Mouse (Mus musculus) embryonic facial prominence, embryonic 11.5 days (tissue): ENCODE measurements around the gene Prl3c1. TPM values are rescaled to one million over a fixed set of nuclear protein-coding genes. Genes with fewer than 3 reads are reported as not detected.
"Not testable (repeated sequence)": the region's sequence is repeated elsewhere in the genome, so short reads cannot be mapped to it uniquely, and the experiment has no call there.

ENCODE experiments used
- ATAC-seq: fragments of 200-750 bp; cut with Nextera tagmentation; replicated peaks from 2 replicates; pipeline ENCODE4 v1.8.0; 2017; ENCODE audit warnings: low read depth; ENCODE audit not compliant: insufficient number of reproducible peaks, low FRiP score, low TSS enrichment
- DNase-seq: peaks from one replicate; pipeline ENCODE4 v3.0.0-alpha.2; 2015; ENCODE audit warnings: low spot score
- H3K27ac ChIP-seq: fragments of 300-500 bp; sonication (generic); replicated peaks from 2 replicates; pipeline ENCODE4 v1.5.1; 2014; ENCODE audit warnings: mild to moderate bottlenecking, low read depth, low read length, control low read depth
- H3K27me3 ChIP-seq: fragments of 300-500 bp; sonication (generic); 2 replicates; pipeline ENCODE4 v1.6.1; 2014; ENCODE audit warnings: mild to moderate bottlenecking, low read length, moderate library complexity, mixed read lengths; ENCODE audit not compliant: control insufficient read depth, insufficient read depth
- H3K36me3 ChIP-seq: fragments of 300-500 bp; sonication (generic); replicated peaks from 2 replicates; pipeline ENCODE4 v1.6.1; 2014; ENCODE audit warnings: low read depth, mild to moderate bottlenecking, low read length, moderate library complexity, mixed read lengths; ENCODE audit not compliant: control insufficient read depth, insufficient read depth
- H3K4me1 ChIP-seq: fragments of 300-500 bp; sonication (generic); 2 replicates; pipeline ENCODE4 v1.6.1; 2014; ENCODE audit warnings: low read length, mixed read lengths; ENCODE audit not compliant: control insufficient read depth, insufficient read depth
- H3K4me2 ChIP-seq: fragments of 300-500 bp; sonication (generic); 2 replicates; pipeline ENCODE4 v1.6.1; 2014; ENCODE audit warnings: low read depth, mild to moderate bottlenecking, control low read depth, low read length, moderate library complexity
- H3K4me3 ChIP-seq: fragments of 300-500 bp; sonication (generic); 2 replicates; pipeline ENCODE4 v1.5.1; 2014; ENCODE audit warnings: low read depth, low read length, control low read depth
- H3K9ac ChIP-seq: fragments of 300-500 bp; sonication (generic); replicated peaks from 2 replicates; pipeline ENCODE4 v1.6.1; 2014; ENCODE audit warnings: mild to moderate bottlenecking, control low read depth, low read length
- H3K9me3 ChIP-seq: fragments of 300-500 bp; sonication (generic); replicated peaks from 2 replicates; pipeline ENCODE4 v1.6.1; 2016; ENCODE audit warnings: mild to moderate bottlenecking, low read length, inconsistent platforms, mixed read lengths; ENCODE audit not compliant: control insufficient read depth
- WGBS: fragments of 180-500 bp; shearing (Covaris S2); extraction: QIAGEN DNeasy Blood & Tissue Kit; methylation state at CpG from one replicate; pipeline ENCODE4 v1.1.7; 2014; 5-methylcytosine and 5-hydroxymethylcytosine counted together
- polyA plus RNA-seq: library from polyadenylated mRNA; unstranded; fragments of >200 nt; fragmentation: Nextera tagmentation; extraction: Ambion mirVana; gene quantifications from 2 replicates; pipeline ENCODE4 v1.2.1, GENCODE M21; 2014

The Prl3c1 gene
- polyA plus RNA-seq: not detected in 2 replicates

- DNase-seq: no peak
- Histone ChIP-seq H3K27me3 (no peaks in the 10 kb centered on the region), H3K36me3 (no peaks in the 10 kb centered on the region), H3K4me2 (no peak within 1 kb of the TSS), H3K9me3 (no peaks in the 10 kb centered on the region), H3K27ac (no peak within 1 kb of the TSS), H3K4me1 (no peaks in the 10 kb centered on the region), H3K9ac (no peak within 1 kb of the TSS), H3K4me3 (no peak within 1 kb of the TSS)
- no peak for ATAC-seq
- 86% methylated on average over 1 of the region's 1 CpGs for WGBS
Observed at GRCm38 (mm10) chr13:27196359-27196758, at the start of gene Prl3c1. Gene Prl3c1 (plus strand): TSS chr13:27196659.

- Histone ChIP-seq H3K4me2 (no peak overlapping the region), H3K4me1 (no peaks in the 10 kb centered on the region), H3K27me3 (no peaks in the 10 kb centered on the region), H3K9me3 (no peaks in the 10 kb centered on the region), H3K27ac (no peak overlapping the region), H3K9ac (no peak overlapping the region), H3K4me3 (no peak overlapping the region), H3K36me3 (no peaks in the 10 kb centered on the region)
- DNase-seq (no peak), ATAC-seq (no peak)
- 60% methylated on average over 1 of the region's 1 CpGs for WGBS
Observed at GRCm38 (mm10) chr13:27148264-27148663, 48.2 kb upstream of the Prl3c1 start.

- WGBS: 87% methylated on average over 3 of the region's 3 CpGs
- not testable (repeated sequence) for H3K27ac ChIP-seq, H3K4me3 ChIP-seq, ATAC-seq, H3K4me2 ChIP-seq, H3K27me3 ChIP-seq, H3K36me3 ChIP-seq, DNase-seq, H3K4me1 ChIP-seq, H3K9ac ChIP-seq, H3K9me3 ChIP-seq
Observed at GRCm38 (mm10) chr13:27156490-27156889, 40.0 kb upstream of the Prl3c1 start, which contains the start of gene Prl3d3. Gene Prl3d3 (plus strand): TSS chr13:27156790.

GRCm38 (mm10) chr13:27241547-27241946 is 45.1 kb downstream of the Prl3c1 start, which contains the start of gene Prl3b1:
Gene Prl3b1 (plus strand): TSS chr13:27241847.
- H3K4me2 ChIP-seq: no peak within 1 kb of the TSS
- 96% methylated on average over 1 of the region's 1 CpGs for WGBS
- H3K4me1 ChIP-seq: no peaks in the 10 kb centered on the region
- no peaks in the 10 kb centered on the region for H3K36me3 ChIP-seq
- no peak for DNase-seq
- H3K9ac ChIP-seq: no peak within 1 kb of the TSS
- no peak within 1 kb of the TSS for H3K4me3 ChIP-seq
- no peak within 1 kb of the TSS for H3K27ac ChIP-seq
- ATAC-seq: no peak
- H3K9me3 ChIP-seq: no peaks in the 10 kb centered on the region
- H3K27me3 ChIP-seq: no peaks in the 10 kb centered on the region

Other genes with a start within 250 kb of the Prl3c1 start
- gene Prl, start 139.1 kb upstream of the Prl3c1 start, polyA plus RNA-seq: not detected in 2 replicates
- not detected in 2 replicates for gene Prl3d1, start 102.5 kb upstream of the Prl3c1 start, polyA plus RNA-seq
- gene Prl3d2, start 75.0 kb upstream of the Prl3c1 start, polyA plus RNA-seq: not detected in 2 replicates
- not detected in 2 replicates for gene Prl3d3, start 39.9 kb upstream of the Prl3c1 start, polyA plus RNA-seq
- gene Prl3b1, start 45.2 kb downstream of the Prl3c1 start, polyA plus RNA-seq: 0.91 and 1.4 TPM in 2 replicates
- not detected in 2 replicates for gene Prl3a1, start 62.8 kb downstream of the Prl3c1 start, polyA plus RNA-seq
- gene Prl6a1, start 116.0 kb downstream of the Prl3c1 start, polyA plus RNA-seq: not detected in 2 replicates
- gene Prl8a2, start 149.0 kb downstream of the Prl3c1 start, polyA plus RNA-seq: not detected in 2 replicates
- gene Prl2b1, start 194.2 kb downstream of the Prl3c1 start, polyA plus RNA-seq: not detected in 2 replicates
- not detected in 2 replicates for gene Prl8a6, start 242.0 kb downstream of the Prl3c1 start, polyA plus RNA-seq